Mouse (Mus musculus) cerebellum, adult 11 months (tissue): Measurements from ENCODE around the gene Gm17428.
"Not testable (repeated sequence)": the region's sequence is repeated elsewhere in the genome, so short reads cannot be mapped to it uniquely, and the experiment has no call there.

ENCODE experiments used
- DNase-seq: peaks from one replicate; pipeline ENCODE4 v3.0.0; 2022

The Gm17428 gene

GRCm38 (mm10) chr14:54953664-54954206 is 23.0 kb upstream of the Gm17428 start:
- DNase-seq: no peak

GRCm38 (mm10) chr14:54954474-54954873 is 22.3 kb upstream of the Gm17428 start:
- no peak for DNase-seq

- no peak for DNase-seq
Measured at GRCm38 (mm10) chr14:54955481-54955880, 21.3 kb upstream of the Gm17428 start.

- no peak for DNase-seq
Measured at GRCm38 (mm10) chr14:54956533-54956932, 20.2 kb upstream of the Gm17428 start.

GRCm38 (mm10) chr14:54958503-54958902 is 18.2 kb upstream of the Gm17428 start:
- DNase-seq: no peak

- no peak for DNase-seq
Measured at GRCm38 (mm10) chr14:54959197-54959596, 17.5 kb upstream of the Gm17428 start.

- DNase-seq: not testable (repeated sequence)
Measured at GRCm38 (mm10) chr14:54959853-54960613, 16.7 kb upstream of the Gm17428 start.

- DNase-seq: no peak
Measured at GRCm38 (mm10) chr14:54960769-54961168, 16.0 kb upstream of the Gm17428 start.

- DNase-seq: no peak
Measured at GRCm38 (mm10) chr14:54961487-54961886, 15.2 kb upstream of the Gm17428 start.

- no peak for DNase-seq
Measured at GRCm38 (mm10) chr14:54962714-54963113, 14.0 kb upstream of the Gm17428 start.

GRCm38 (mm10) chr14:54963727-54964126 is 13.0 kb upstream of the Gm17428 start:
- DNase-seq: no peak

- no peak for DNase-seq
Measured at GRCm38 (mm10) chr14:54965044-54965443, 11.7 kb upstream of the Gm17428 start.

GRCm38 (mm10) chr14:54965631-54966030 is 11.1 kb upstream of the Gm17428 start:
- DNase-seq: no peak

GRCm38 (mm10) chr14:54966320-54966977 is 10.3 kb upstream of the Gm17428 start, which contains the start of gene Myh6:
Gene Myh6, minus strand, starts transcription at chr14:54966927.
- no peak for DNase-seq

GRCm38 (mm10) chr14:54967874-54968273 is 8.9 kb upstream of the Gm17428 start:
- no peak for DNase-seq

- no peak for DNase-seq
Measured at GRCm38 (mm10) chr14:54968344-54968743, 8.4 kb upstream of the Gm17428 start.

GRCm38 (mm10) chr14:54972786-54973185 is 3.9 kb upstream of the Gm17428 start:
- DNase-seq: not testable (repeated sequence)

GRCm38 (mm10) chr14:54974068-54974791 is 2.5 kb upstream of the Gm17428 start:
- no peak for DNase-seq

- no peak for DNase-seq
Measured at GRCm38 (mm10) chr14:54978664-54979063, 1.9 kb downstream of the Gm17428 start.

GRCm38 (mm10) chr14:54981934-54982333 is 5.2 kb downstream of the Gm17428 start:
- DNase-seq: no peak

GRCm38 (mm10) chr14:54988350-54988874 is 11.7 kb downstream of the Gm17428 start:
- not testable (repeated sequence) for DNase-seq

- no peak for DNase-seq
Measured at GRCm38 (mm10) chr14:54988882-54989281, 12.1 kb downstream of the Gm17428 start.

- DNase-seq: no peak
Measured at GRCm38 (mm10) chr14:54989886-54990441, 13.2 kb downstream of the Gm17428 start.
